Mouse (Mus musculus) lung, adult 2 months (tissue): Measurements from ENCODE around the gene Gm27021.

ENCODE experiments used
- CTCF ChIP-seq: fragments of 200-500 bp; IDR thresholded peaks from 2 replicates; pipeline ENCODE4 v1.5.1; 2011; ENCODE audit warnings: mild to moderate bottlenecking, low read length, control low read depth; ENCODE audit not compliant: insufficient read depth
- POLR2A ChIP-seq: fragments of 200-500 bp; IDR thresholded peaks from 2 replicates; pipeline ENCODE4 v1.6.1; 2011; ENCODE audit warnings: low read depth, mild to moderate bottlenecking, control low read depth, low read length, borderline replicate concordance; ENCODE audit errors: extremely low read depth

DNA sequence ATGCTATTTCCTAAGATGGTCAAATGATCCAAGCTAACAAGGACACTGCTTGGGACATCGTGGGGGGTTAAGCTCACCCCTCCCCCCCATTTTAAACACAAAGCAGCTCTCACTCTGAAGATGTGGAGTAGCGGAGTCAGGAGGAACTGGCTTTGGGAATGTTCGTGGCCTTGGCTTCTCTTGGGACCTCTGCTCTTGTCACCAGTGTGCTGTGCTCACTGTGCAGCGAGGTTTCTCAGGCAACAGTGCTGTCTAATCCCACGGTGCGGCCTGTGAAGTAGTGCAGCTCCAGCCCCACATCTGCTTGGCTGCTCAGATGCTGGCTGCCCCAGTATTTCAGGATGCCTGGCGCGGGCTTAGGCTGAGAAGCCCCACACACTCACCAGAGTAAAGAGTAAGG, 10.5 kb downstream of the Gm27021 start:
- TF ChIP-seq CTCF (no peak), POLR2A (no peak)
